ENCODE assay signal across 12 mouse cellular contexts in the genomic region with DNA sequence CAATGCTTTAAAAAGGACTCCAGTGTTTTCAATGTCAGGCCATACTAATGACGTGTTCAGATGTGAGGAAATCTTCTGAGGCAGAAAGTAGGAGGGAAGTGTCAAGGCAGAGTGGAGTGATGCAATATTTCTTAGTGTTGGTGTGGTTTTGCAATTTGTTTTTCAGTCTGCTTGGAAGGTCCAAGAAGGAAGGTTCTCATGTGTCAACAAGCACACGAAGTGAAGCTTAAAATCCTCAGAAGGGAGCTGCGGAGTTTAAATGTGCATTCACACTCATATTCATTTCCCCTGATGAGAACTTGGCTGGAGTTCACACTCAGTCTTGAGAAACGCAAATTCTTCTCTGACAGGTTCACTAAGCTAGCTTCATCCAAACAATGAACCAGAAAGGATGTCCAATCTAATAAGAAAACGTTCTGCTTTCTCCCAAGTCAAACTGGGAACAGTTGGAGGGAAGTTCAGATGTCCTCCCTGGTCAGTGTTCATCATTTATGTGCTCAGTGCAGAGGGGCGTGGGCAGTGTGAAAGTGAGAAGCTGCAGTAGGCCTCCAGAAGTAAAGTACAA.
DNase-seq lines count a peak whose midpoint lies in the region; TF ChIP-seq lines count a peak whose summit lies in the region.
"Had no signal": no experiment of that assay in that cellular context is flagged by ENCODE, and none has a peak within 500 bp of the region (broad histone marks: within the 10 kb centered on the region; RNA-seq: fewer than 3 reads in every experiment).

No protein-coding gene starts in this region.

- H3K79me2 ChIP-seq in CH12.LX (replicated peaks; ENCODE audit: control insufficient read depth, extremely low read depth, insufficient read depth, poor library complexity, severe bottlenecking) = no peaks in the 10 kb centered on the region

- no peaks in the 10 kb centered on the region for H3K9me3 ChIP-seq in heart, embryonic 10.5 days
- no peaks in the 10 kb centered on the region for H3K9me3 ChIP-seq in CH12.LX (replicated peaks; ENCODE audit: low read length)
- H3K9me3 ChIP-seq: G1E had no signal

- no peak overlapping the region for H3K4me3 ChIP-seq in heart, embryonic 10.5 days
- no peak overlapping the region for H3K4me3 ChIP-seq in CH12.LX (replicated peaks in 1 of 3; ENCODE audit: low read depth in 2 of 3, low read length in 2 of 3, poor library complexity in 1 of 3)

- no peaks in the 10 kb centered on the region for H3K4me1 ChIP-seq in heart, embryonic 10.5 days
- H3K4me1 ChIP-seq in CH12.LX (ENCODE audit: control insufficient read depth in 1 of 2, insufficient read depth in 2 of 2) = peaks cover 16 to 21% of the 10 kb centered on the region in 2 experiments

- peak; percentile 63 for DNase-seq in heart, adult 8-10 months (ENCODE audit: low spot score)
- DNase-seq in heart, embryonic 10.5 days (ENCODE audit: low spot score) = no peak
- DNase-seq in CH12.LX (ENCODE audit: extremely low read depth) = no peak
- peak; percentile 79 for DNase-seq in gonadal fat pad, adult 2 months (ENCODE audit: low read depth)
- DNase-seq in lung, postnatal 10 days = peak; percentile 57
- DNase-seq in thymus, postnatal 0 days (ENCODE audit: low spot score) = no peak
- no peak for DNase-seq in ovary, postnatal 10 days (ENCODE audit: low spot score)
- DNase-seq in thymus, adult 18-20 months = no peak
- DNase-seq: cerebellum, adult 11 months; layer of hippocampus, postnatal 36 days; right cerebral cortex, postnatal 4 days had no signal

- H3K9ac ChIP-seq in CH12.LX (ENCODE audit: insufficient read depth, low read depth) = peak overlapping the region; percentile 45

- TF ChIP-seq POLR2A in CH12.LX (IDR thresholded peaks at IDR 0.05; ENCODE audit: low read depth, low read length) = no peak

- WGBS in heart, embryonic 10.5 days = 68% methylated on average over 6 of the region's 6 CpGs

- TF ChIP-seq CTCF in CH12.LX (conservative IDR thresholded peaks at IDR 0.05 in 1 of 2, IDR thresholded peaks at IDR 0.05 in 1 of 2; ENCODE audit: low read depth in 2 of 2, low read length in 2 of 2) = no peak

- no peaks in the 10 kb centered on the region for H3K27me3 ChIP-seq in heart, embryonic 10.5 days (ENCODE audit: insufficient read depth, poor library complexity, severe bottlenecking)
- H3K27me3 ChIP-seq in CH12.LX (replicated peaks) = no peaks in the 10 kb centered on the region

- dilution Hi-C loops in CH12.LX (cut with MboI; ENCODE audit: extremely low pct_ligation_motif_present, extremely low pct_unique_long_range_greater_than_20kb, low sequenced_read_pairs) = no loop called here

- no peaks in the 10 kb centered on the region for H3K36me3 ChIP-seq in heart, embryonic 10.5 days
- H3K36me3 ChIP-seq in CH12.LX (replicated peaks in 1 of 2; ENCODE audit: control insufficient read depth in 1 of 2, insufficient read depth in 1 of 2, low read length in 1 of 2) = no peaks in the 10 kb centered on the region
- H3K36me3 ChIP-seq: G1E had no signal

- in situ Hi-C loops in CH12.LX (cut with MboI; ENCODE audit: low pct_ligation_motif_present, low pct_unique_long_range_greater_than_20kb, low sequenced_read_pairs) = no loop called here

- H3K4me2 ChIP-seq in CH12.LX (ENCODE audit: insufficient read depth, low read depth, poor library complexity, severe bottlenecking) = no peak overlapping the region; the same call in 1 of the 2 replicates

- no peak for TF ChIP-seq RAD21 in CH12.LX (IDR thresholded peaks at IDR 0.05; ENCODE audit: low read depth, low read length)

- H3K27ac ChIP-seq in heart, embryonic 10.5 days = no peak overlapping the region
- peak overlapping the region; percentile 20; the same call in 1 of the 2 replicates for H3K27ac ChIP-seq in CH12.LX (ENCODE audit: insufficient read depth, low read depth)

- no peak for TF ChIP-seq EP300 in CH12.LX (IDR thresholded peaks at IDR 0.05; ENCODE audit: low read length)

TF ChIP-seq in CH12.LX, 34 proteins besides CTCF, POLR2A, EP300 and RAD21:
- TF ChIP-seq JUND (conservative IDR thresholded peaks at IDR 0.05; ENCODE audit: low read depth, low read length) = no peak
- TF ChIP-seq ZC3H11A (IDR thresholded peaks at IDR 0.05; ENCODE audit: low read depth, low read length) = no peak
- no peak for TF ChIP-seq MAZ (IDR thresholded peaks at IDR 0.05; ENCODE audit: low read depth, low read length)
- no peak for TF ChIP-seq E2F4 (IDR thresholded peaks at IDR 0.05; ENCODE audit: insufficient replicate concordance, low read depth, low read length)
- TF ChIP-seq RCOR1 (conservative IDR thresholded peaks at IDR 0.05; ENCODE audit: low read depth, low read length) = no peak
- no peak for TF ChIP-seq ZMIZ1 (IDR thresholded peaks at IDR 0.05; ENCODE audit: low read depth, low read length)
- no peak for TF ChIP-seq MXI1 (IDR thresholded peaks at IDR 0.05; ENCODE audit: low read depth, low read length)
- no peak for TF ChIP-seq MYC (IDR thresholded peaks at IDR 0.05; ENCODE audit: low read depth, low read length)
- no peak for TF ChIP-seq GABPA (IDR thresholded peaks at IDR 0.05; ENCODE audit: insufficient replicate concordance, low read depth, low read length)
- TF ChIP-seq MEF2A (IDR thresholded peaks at IDR 0.05; ENCODE audit: borderline replicate concordance, low read depth, low read length) = no peak
- TF ChIP-seq SIN3A (IDR thresholded peaks at IDR 0.05; ENCODE audit: low read length) = no peak
- no peak for TF ChIP-seq CHD1 (IDR thresholded peaks at IDR 0.05; ENCODE audit: low read depth, low read length)
- no peak for TF ChIP-seq PAX5 (IDR thresholded peaks at IDR 0.05; ENCODE audit: low read length)
- TF ChIP-seq USF2 (conservative IDR thresholded peaks at IDR 0.05; ENCODE audit: low read depth, low read length) = no peak
- no peak for TF ChIP-seq ELF1 (IDR thresholded peaks at IDR 0.05; ENCODE audit: low read depth, low read length)
- TF ChIP-seq UBTF (IDR thresholded peaks at IDR 0.05; ENCODE audit: low read depth, low read length) = no peak
- TF ChIP-seq NELFE (IDR thresholded peaks at IDR 0.05; ENCODE audit: low read depth, low read length) = no peak

Comparison
In these comparisons a context has a peak if more than half of its experiments do, and no peak if none do; other contexts are left out.
1. DNase-seq: peak in heart, adult 8-10 months (single experiment), gonadal fat pad, adult 2 months (single experiment) and lung, postnatal 10 days (single experiment); none in heart, embryonic 10.5 days (single experiment), CH12.LX (single experiment), thymus, postnatal 0 days (single experiment), ovary, postnatal 10 days (single experiment) and thymus, adult 18-20 months (0 of 2).